Mouse (Mus musculus) MEL (cell line): ENCODE results near the gene Tefm.

Source experiments
- CTCF ChIP-seq, 3 experiments: IDR thresholded peaks in 2 of 3; conservative IDR thresholded peaks in 1 of 3; 2 replicates each; pipeline ENCODE4 v1.5.1; 2011 to 2012; ENCODE audit warnings: low read length in 3 of 3, low read depth in 2 of 3, mild to moderate bottlenecking in 2 of 3, improper control_type of control experiment in 1 of 3, inconsistent platforms in 1 of 3, mixed read lengths in 1 of 3, moderate library complexity in 1 of 3; ENCODE audit not compliant: control insufficient read depth in 1 of 3, insufficient read depth in 1 of 3, poor library complexity in 1 of 3, severe bottlenecking in 1 of 3
- MEF2A ChIP-seq: IDR thresholded peaks from 2 replicates; pipeline ENCODE4 v1.6.1; 2014; ENCODE audit warnings: low read depth, mild to moderate bottlenecking, inconsistent platforms, low read length, improper control_type of control experiment; ENCODE audit not compliant: poor library complexity, insufficient replicate concordance, severe bottlenecking; ENCODE audit errors: extremely low read depth
- MYC ChIP-seq: IDR thresholded peaks from 2 replicates; pipeline ENCODE4 v1.6.1; 2011; ENCODE audit warnings: low read depth, mild to moderate bottlenecking, low read length, improper control_type of control experiment, moderate library complexity
- POLR2A ChIP-seq, 2 experiments: IDR thresholded peaks; 2 replicates each; pipeline ENCODE4 v1.6.1; 2011 to 2012; ENCODE audit warnings: low read length in 2 of 2, mild to moderate bottlenecking in 2 of 2, control low read depth in 1 of 2, improper control_type of control experiment in 1 of 2, low read depth in 1 of 2, moderate library complexity in 1 of 2; ENCODE audit not compliant: control insufficient read depth in 1 of 2, insufficient read depth in 1 of 2, poor library complexity in 1 of 2
- RAD21 ChIP-seq: IDR thresholded peaks from 2 replicates; pipeline ENCODE4 v1.6.1; 2011; ENCODE audit warnings: mild to moderate bottlenecking, low read depth, low read length, improper control_type of control experiment
- USF1 ChIP-seq: IDR thresholded peaks from 2 replicates; pipeline ENCODE4 v1.6.1; 2014; ENCODE audit warnings: low read depth, mild to moderate bottlenecking, inconsistent platforms, low read length, improper control_type of control experiment, moderate library complexity
- ZNF384 ChIP-seq: IDR thresholded peaks from 2 replicates; pipeline ENCODE4 v1.6.1; 2012; ENCODE audit warnings: low read depth, mild to moderate bottlenecking, inconsistent platforms, low read length, improper control_type of control experiment

GRCm38 (mm10) chr11:80145787-80146275 lies 3.9 kb upstream of the Tefm start:
- TF ChIP-seq MEF2A, result no peak
- TF ChIP-seq POLR2A (IDR thresholded peaks at IDR 0.05; ENCODE audit: control insufficient read depth in 1 of 2, insufficient read depth in 1 of 2, low read depth in 1 of 2, low read length in 2 of 2, poor library complexity in 1 of 2), result peak; percentile 45 to 60; a peak in 3 of 4 replicates
- 0 out of 2 replicates have a peak, but pooled peaks have one; percentile 32 for TF ChIP-seq MYC
- no peak; the same call in 1 of the 2 replicates for TF ChIP-seq ZNF384
- no peak for TF ChIP-seq RAD21
- TF ChIP-seq CTCF (IDR thresholded peaks at IDR 0.05 in 2 of 3, conservative IDR thresholded peaks at IDR 0.05 in 1 of 3; ENCODE audit: control insufficient read depth in 1 of 3, insufficient read depth in 1 of 3, low read depth in 2 of 3, low read length in 3 of 3, poor library complexity in 1 of 3, severe bottlenecking in 1 of 3), result no peak
- TF ChIP-seq USF1, result no peak
